Mouse (Mus musculus) CH12.LX (cell line): Measurements from ENCODE around the gene Hnrnpa2b1. TPM values are rescaled to one million over a fixed set of nuclear protein-coding genes. Genes with fewer than 3 reads are reported as not detected.

Experiments used
- DNase-seq: peaks from one replicate; pipeline ENCODE4 v3.0.0-alpha.2; 2013; ENCODE audit errors: extremely low read depth
- H3K27ac ChIP-seq: 2 replicates; pipeline ENCODE4 v1.5.1; 2012; ENCODE audit warnings: low read depth, mild to moderate bottlenecking, control low read depth, moderate library complexity; ENCODE audit not compliant: insufficient read depth
- H3K27me3 ChIP-seq: replicated peaks from 2 replicates; pipeline ENCODE3; 2012; ENCODE audit warnings: inconsistent platforms
- H3K36me3 ChIP-seq, 2 experiments: replicated peaks in 1 of 2; 2 replicates each; pipeline versions ENCODE3 to v1.6.1; 2012; ENCODE audit warnings: inconsistent platforms in 1 of 2, low read length in 1 of 2, mild to moderate bottlenecking in 1 of 2, mixed read lengths in 1 of 2, moderate library complexity in 1 of 2; ENCODE audit not compliant: control insufficient read depth in 1 of 2, insufficient read depth in 1 of 2
- H3K4me1 ChIP-seq, 2 experiments: 2 replicates each; pipeline ENCODE4 v1.6.1; 2012; ENCODE audit warnings: inconsistent platforms in 1 of 2, moderate library complexity in 1 of 2; ENCODE audit not compliant: insufficient read depth in 2 of 2, control insufficient read depth in 1 of 2
- H3K4me2 ChIP-seq: 2 replicates; pipeline ENCODE4 v1.6.1; 2012; ENCODE audit warnings: low read depth, mild to moderate bottlenecking, control low read depth; ENCODE audit not compliant: poor library complexity, insufficient read depth, severe bottlenecking
- H3K4me3 ChIP-seq, 3 experiments: fragments of 150-350 bp in 1 of 3; sonication (generic) in 1 of 3; replicated peaks in 1 of 3; 2 replicates each; pipeline versions ENCODE3 to v1.5.1; 2011 to 2012; ENCODE audit warnings: low read depth in 2 of 3, low read length in 2 of 3, mild to moderate bottlenecking in 2 of 3, moderate library complexity in 2 of 3, control low read depth in 1 of 3, improper control_type of control experiment in 1 of 3, inconsistent platforms in 1 of 3, mixed read lengths in 1 of 3; ENCODE audit not compliant: poor library complexity in 1 of 3
- H3K79me2 ChIP-seq: replicated peaks from 2 replicates; pipeline ENCODE4 v1.6.1; 2012; ENCODE audit warnings: mild to moderate bottlenecking, moderate library complexity; ENCODE audit not compliant: control insufficient read depth, poor library complexity, insufficient read depth, severe bottlenecking; ENCODE audit errors: extremely low read depth
- H3K9ac ChIP-seq: 2 replicates; pipeline ENCODE4 v1.6.1; 2012; ENCODE audit warnings: low read depth, mild to moderate bottlenecking, control low read depth, moderate library complexity; ENCODE audit not compliant: insufficient read depth
- H3K9me3 ChIP-seq: replicated peaks from 2 replicates; pipeline ENCODE3; 2012; ENCODE audit warnings: low read length, inconsistent platforms, mixed read lengths
- BHLHE40 ChIP-seq: IDR thresholded peaks from 2 replicates; pipeline ENCODE4 v1.6.1; 2011; ENCODE audit warnings: mild to moderate bottlenecking, low read depth, low read length, improper control_type of control experiment
- CHD2 ChIP-seq: IDR thresholded peaks from 2 replicates; pipeline ENCODE4 v1.6.1; 2011; ENCODE audit warnings: low read length, improper control_type of control experiment
- CTCF ChIP-seq, 2 experiments: IDR thresholded peaks in 1 of 2; conservative IDR thresholded peaks in 1 of 2; 2 replicates each; pipeline ENCODE4 v1.5.1; 2011 to 2012; ENCODE audit warnings: low read depth in 2 of 2, low read length in 2 of 2, improper control_type of control experiment in 1 of 2, inconsistent platforms in 1 of 2, mild to moderate bottlenecking in 1 of 2, moderate library complexity in 1 of 2
- E2F4 ChIP-seq: IDR thresholded peaks from 2 replicates; pipeline ENCODE4 v1.6.1; 2011; ENCODE audit warnings: low read depth, low read length, improper control_type of control experiment; ENCODE audit not compliant: insufficient replicate concordance
- ELF1 ChIP-seq: IDR thresholded peaks from 2 replicates; pipeline ENCODE4 v1.6.1; 2014; ENCODE audit warnings: low read depth, mild to moderate bottlenecking, inconsistent platforms, low read length, improper control_type of control experiment
- EP300 ChIP-seq: IDR thresholded peaks from 2 replicates; pipeline ENCODE4 v1.6.1; 2011; ENCODE audit warnings: low read length, improper control_type of control experiment
- ETS1 ChIP-seq: conservative IDR thresholded peaks from 2 replicates; pipeline ENCODE4 v1.6.1; 2012; ENCODE audit warnings: low read depth, mild to moderate bottlenecking, inconsistent platforms, low read length, improper control_type of control experiment, moderate library complexity
- IRF4 ChIP-seq: IDR thresholded peaks from 2 replicates; pipeline ENCODE4 v1.6.1; 2014; ENCODE audit warnings: low read depth, mild to moderate bottlenecking, inconsistent platforms, low read length, improper control_type of control experiment
- JUN ChIP-seq: IDR thresholded peaks from 2 replicates; pipeline ENCODE4 v1.6.1; 2011; ENCODE audit warnings: low read depth, mild to moderate bottlenecking, low read length, improper control_type of control experiment, moderate library complexity; ENCODE audit not compliant: insufficient read depth
- KAT2A ChIP-seq: IDR thresholded peaks from 2 replicates; pipeline ENCODE4 v1.6.1; 2012; ENCODE audit warnings: low read length, improper control_type of control experiment, inconsistent platforms; ENCODE audit not compliant: insufficient replicate concordance
- MAZ ChIP-seq: IDR thresholded peaks from 2 replicates; pipeline ENCODE4 v1.6.1; 2012; ENCODE audit warnings: low read depth, mild to moderate bottlenecking, inconsistent platforms, low read length, improper control_type of control experiment, moderate library complexity
- MYC ChIP-seq: IDR thresholded peaks from 2 replicates; pipeline ENCODE4 v1.6.1; 2011; ENCODE audit warnings: low read depth, mild to moderate bottlenecking, improper control_type of control experiment, low read length
- NELFE ChIP-seq: IDR thresholded peaks from 2 replicates; pipeline ENCODE4 v1.6.1; 2011; ENCODE audit warnings: low read depth, low read length, improper control_type of control experiment
- PAX5 ChIP-seq: IDR thresholded peaks from 2 replicates; pipeline ENCODE4 v1.6.1; 2012; ENCODE audit warnings: low read length, inconsistent platforms, mixed read lengths
- POLR2AphosphoS2 ChIP-seq: IDR thresholded peaks from 2 replicates; pipeline ENCODE4 v1.6.1; 2011; ENCODE audit warnings: low read depth, low read length, improper control_type of control experiment
- RAD21 ChIP-seq: IDR thresholded peaks from 2 replicates; pipeline ENCODE4 v1.6.1; 2011; ENCODE audit warnings: low read depth, mild to moderate bottlenecking, low read length, improper control_type of control experiment, moderate library complexity
- RCOR1 ChIP-seq: conservative IDR thresholded peaks from 2 replicates; pipeline ENCODE4 v1.6.1; 2012; ENCODE audit warnings: low read depth, mild to moderate bottlenecking, inconsistent platforms, low read length, improper control_type of control experiment
- SIN3A ChIP-seq: IDR thresholded peaks from 2 replicates; pipeline ENCODE4 v1.6.1; 2012; ENCODE audit warnings: low read length, improper control_type of control experiment, inconsistent platforms
- SMC3 ChIP-seq: IDR thresholded peaks from 2 replicates; pipeline ENCODE4 v1.6.1; 2011; ENCODE audit warnings: low read depth, low read length, improper control_type of control experiment
- USF2 ChIP-seq: conservative IDR thresholded peaks from 2 replicates; pipeline ENCODE4 v1.6.1; 2011; ENCODE audit warnings: low read depth, low read length, improper control_type of control experiment
- ZC3H11A ChIP-seq: IDR thresholded peaks from 2 replicates; pipeline ENCODE4 v1.6.1; 2012; ENCODE audit warnings: low read depth, mild to moderate bottlenecking, inconsistent platforms, low read length, improper control_type of control experiment
- ZNF384 ChIP-seq: IDR thresholded peaks from 2 replicates; pipeline ENCODE4 v1.6.1; 2012; ENCODE audit warnings: low read depth, low read length, improper control_type of control experiment, inconsistent platforms
- dilution Hi-C: fragments of 300-500 bp; cut with MboI; formaldehyde crosslinking; loops from 2 replicates; pipeline ENCODE4 v1.14.3; 2020; ENCODE audit warnings: low sequenced_read_pairs; ENCODE audit not compliant: extremely low pct_unique_long_range_greater_than_20kb, extremely low pct_ligation_motif_present
- in situ Hi-C: fragments of 300-500 bp; cut with MboI; formaldehyde crosslinking; loops from 3 replicates; pipeline ENCODE4 v1.14.3; 2019; ENCODE audit warnings: low sequenced_read_pairs, low pct_ligation_motif_present, low pct_unique_long_range_greater_than_20kb, mixed read lengths
- polyA plus RNA-seq: library from polyadenylated mRNA; unstranded; fragments of >175 nt; gene quantifications from 2 replicates; pipeline ENCODE4 v1.2.1, GENCODE M21; 2012; ENCODE audit warnings: low read depth; ENCODE audit not compliant: insufficient read length
- total RNA-seq, 2 experiments: library from RNA; depleted of rRNA; stranded (reverse); fragments of 300-350 nt in 1 of 2; fragments of >200 nt in 1 of 2; gene quantifications; 2 replicates each; pipeline ENCODE4 v1.2.3; 2012 to 2014

Gene Hnrnpa2b1
- total and polyA plus RNA-seq, 3 experiments, result 500 to 1,854 (median 710) TPM

- H3K4me2 ChIP-seq, result no peak overlapping the region
- in situ Hi-C loops, result no loop called here
- no peaks in the 10 kb centered on the region for H3K27me3 ChIP-seq
- no peak overlapping the region for H3K4me3 ChIP-seq
- DNase-seq, result no peak
- H3K9ac ChIP-seq, result no peak overlapping the region
- peaks cover 0 to 5% of the 10 kb centered on the region in 2 experiments; a peak in 2 of 4 replicates for H3K4me1 ChIP-seq
- no peaks in the 10 kb centered on the region for H3K9me3 ChIP-seq
- TF ChIP-seq USF2, result no peak
- no peak overlapping the region for H3K27ac ChIP-seq
- dilution Hi-C loops, result no loop called here
- no peaks in the 10 kb centered on the region for H3K79me2 ChIP-seq
- no peaks in the 10 kb centered on the region for H3K36me3 ChIP-seq
These were observed 41.3 kb upstream of the Hnrnpa2b1 start for GRCm38 (mm10) chr6:51510946-51511345.

GRCm38 (mm10) chr6:51510094-51510493 lies 40.4 kb upstream of the Hnrnpa2b1 start:
- Histone ChIP-seq H3K27me3 (no peaks in the 10 kb centered on the region), H3K79me2 (no peaks in the 10 kb centered on the region), H3K4me3 (peak overlapping the region; percentile 26 to 53 (median 43)), H3K27ac (peak overlapping the region; percentile 46; the same call in 1 of the 2 replicates), H3K4me1 (peaks cover 0 to 5% of the 10 kb centered on the region in 2 experiments; a peak in 2 of 4 replicates), H3K9ac (peak overlapping the region; percentile 70; the same call in 1 of the 2 replicates), H3K4me2 (peak overlapping the region; percentile 53), H3K36me3 (no peaks in the 10 kb centered on the region), H3K9me3 (no peaks in the 10 kb centered on the region)
- DNase-seq, result peak; percentile 88
- in situ Hi-C loops (no loop called here), dilution Hi-C loops (no loop called here)
- TF ChIP-seq RAD21 (peak; percentile 76), MYC (0 out of 2 replicates have a peak, but pooled peaks have one; percentile 18), ZC3H11A (peak; percentile 48), BHLHE40 (no peak), SMC3 (peak; percentile 85), NELFE (0 out of 2 replicates have a peak, but pooled peaks have one; percentile 18), CTCF (conservative IDR thresholded peaks at IDR 0.05 in 1 of 2, IDR thresholded peaks at IDR 0.05 in 1 of 2; ENCODE audit: low read depth in 2 of 2, low read length in 2 of 2) (peak; percentile 84 to 89), CHD2 (no peak), E2F4 (no peak)

- dilution Hi-C loops (no loop called here), in situ Hi-C loops (loop anchor here (5.0 kb wide), 1 partner anchor 68 kb away; no protein-coding TSS in a partner anchor)
- peak overlapping the region; percentile 82 for H3K9ac ChIP-seq
- peak overlapping the region; percentile 87 for H3K4me2 ChIP-seq
- no peaks in the 10 kb centered on the region for H3K36me3 ChIP-seq
- peak; percentile 92 for DNase-seq
- no peaks in the 10 kb centered on the region for H3K27me3 ChIP-seq
- H3K27ac ChIP-seq, result no peak overlapping the region
- H3K9me3 ChIP-seq, result no peaks in the 10 kb centered on the region
- H3K79me2 ChIP-seq, result no peaks in the 10 kb centered on the region
- H3K4me3 ChIP-seq, result peak overlapping the region; percentile 26 to 53 (median 33)
- H3K4me1 ChIP-seq, result peaks cover 0 to 5% of the 10 kb centered on the region in 2 experiments; a peak in 2 of 4 replicates
- TF ChIP-seq KAT2A (no peak), SMC3 (peak; percentile 55), PAX5 (no peak), ZNF384 (no peak), EP300 (no peak), MAZ (peak; percentile 77; the same call in 1 of the 2 replicates), ELF1 (no peak; the same call in 1 of the 2 replicates), CHD2 (no peak), POLR2AphosphoS2 (no peak), RCOR1 (no peak), NELFE (peak; percentile 59; the same call in 1 of the 2 replicates), IRF4 (0 out of 2 replicates have a peak, but pooled peaks have one; percentile 30), SIN3A (no peak), JUN (no peak), RAD21 (peak; percentile 77), ETS1 (no peak), E2F4 (no peak)
These were observed 39.3 kb upstream of the Hnrnpa2b1 start for GRCm38 (mm10) chr6:51508750-51509648.
